Mouse (Mus musculus): ENCODE measurements around the gene Ffar4. TPM values are rescaled to one million over a fixed set of nuclear protein-coding genes. Genes with fewer than 3 reads are reported as not detected.

Gene Ffar4
- total and polyA plus RNA-seq, 3 experiments = not detected

DNA sequence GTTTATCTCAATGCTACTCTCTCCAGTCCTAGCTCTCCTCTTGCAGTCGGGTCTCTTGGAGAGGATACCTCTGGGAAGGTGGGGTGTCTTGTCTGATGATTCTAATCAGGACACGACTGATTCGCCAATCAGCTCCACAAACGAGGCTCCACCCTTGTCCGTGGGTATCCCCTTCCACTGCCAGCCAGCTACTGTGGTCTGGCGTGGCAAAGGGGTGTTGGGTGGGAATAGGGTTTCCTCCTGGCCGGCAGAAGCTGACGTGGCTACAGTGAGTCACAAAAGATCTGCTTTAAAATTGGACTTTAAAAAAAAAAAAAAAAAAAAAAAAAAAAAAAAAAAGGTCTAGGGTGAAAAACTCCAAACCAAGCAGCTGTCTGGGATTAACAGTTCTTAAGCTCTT, 14.2 kb downstream of the Ffar4 start:
- Histone ChIP-seq H3K4me3 (ENCODE audit: low read depth, low read length) (no peak overlapping the region), H3K27me3 (ENCODE audit: insufficient read depth, low read length) (0 out of 2 replicates have a peak, but pooled peaks cover 2% of the 10 kb centered on the region), H3K36me3 (replicated peaks) (no peaks in the 10 kb centered on the region), H3K9me3 (replicated peaks) (no peaks in the 10 kb centered on the region), H3K4me1 (ENCODE audit: insufficient read depth, low read depth, low read length) (no peaks in the 10 kb centered on the region)
- TF ChIP-seq GATA2 (IDR thresholded peaks at IDR 0.05; ENCODE audit: borderline replicate concordance, low read depth, low read length) = no peak
- TF ChIP-seq GATA1 (IDR thresholded peaks at IDR 0.05; ENCODE audit: borderline replicate concordance, low read length) = no peak
- TF ChIP-seq POLR2AphosphoS5 (IDR thresholded peaks at IDR 0.05; ENCODE audit: insufficient replicate concordance, low read depth, low read length) = no peak
- TF ChIP-seq CTCF (IDR thresholded peaks at IDR 0.05; ENCODE audit: low read depth, low read length) = no peak
- TF ChIP-seq TAL1 (conservative IDR thresholded peaks at IDR 0.05; ENCODE audit: low read depth, low read length) = no peak
- ATAC-seq (ENCODE audit: extremely low read depth, insufficient number of reproducible peaks, low FRiP score, poor library complexity, severe bottlenecking) (no peak), DNase-seq (ENCODE audit: low spot score) (no peak)

DNA sequence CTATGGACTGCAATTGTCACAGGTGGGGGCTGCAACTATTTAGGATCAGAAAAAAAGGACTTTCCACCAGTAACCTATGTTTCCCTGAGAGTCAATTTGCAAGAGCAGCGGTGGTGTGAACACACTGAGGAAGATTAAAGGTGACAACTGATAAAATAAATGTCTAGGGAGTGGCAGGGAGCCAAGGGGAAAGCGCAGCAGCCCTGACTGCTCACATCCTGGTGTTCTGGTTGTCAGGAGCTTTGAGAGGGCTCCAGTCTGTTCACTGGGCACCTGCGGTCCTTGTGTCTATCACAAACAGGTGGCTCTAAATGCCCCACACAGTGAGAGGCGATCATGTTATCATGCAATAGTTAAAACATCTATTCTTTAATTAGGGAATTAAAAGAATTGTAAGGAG, 15.7 kb downstream of the Ffar4 start:
- H3K4me1 ChIP-seq (ENCODE audit: insufficient read depth, low read depth, low read length) = no peaks in the 10 kb centered on the region
- TF ChIP-seq GATA1 (IDR thresholded peaks at IDR 0.05; ENCODE audit: borderline replicate concordance, low read length) = no peak
- TF ChIP-seq CTCF (IDR thresholded peaks at IDR 0.05; ENCODE audit: low read depth, low read length) = no peak
- TF ChIP-seq TAL1 (conservative IDR thresholded peaks at IDR 0.05; ENCODE audit: low read depth, low read length) = no peak
- no peak for TF ChIP-seq GATA2 (IDR thresholded peaks at IDR 0.05; ENCODE audit: borderline replicate concordance, low read depth, low read length)
- no peak for TF ChIP-seq POLR2AphosphoS5 (IDR thresholded peaks at IDR 0.05; ENCODE audit: insufficient replicate concordance, low read depth, low read length)
- H3K4me3 ChIP-seq (ENCODE audit: low read depth, low read length) = no peak overlapping the region
- no peak for DNase-seq (ENCODE audit: low spot score)
- H3K27me3 ChIP-seq (ENCODE audit: insufficient read depth, low read length) = 0 out of 2 replicates have a peak, but pooled peaks cover 2% of the 10 kb centered on the region
- H3K9me3 ChIP-seq (replicated peaks) = no peaks in the 10 kb centered on the region
- H3K36me3 ChIP-seq (replicated peaks) = no peaks in the 10 kb centered on the region
- no peak for ATAC-seq (ENCODE audit: extremely low read depth, insufficient number of reproducible peaks, low FRiP score, poor library complexity, severe bottlenecking)

DNA sequence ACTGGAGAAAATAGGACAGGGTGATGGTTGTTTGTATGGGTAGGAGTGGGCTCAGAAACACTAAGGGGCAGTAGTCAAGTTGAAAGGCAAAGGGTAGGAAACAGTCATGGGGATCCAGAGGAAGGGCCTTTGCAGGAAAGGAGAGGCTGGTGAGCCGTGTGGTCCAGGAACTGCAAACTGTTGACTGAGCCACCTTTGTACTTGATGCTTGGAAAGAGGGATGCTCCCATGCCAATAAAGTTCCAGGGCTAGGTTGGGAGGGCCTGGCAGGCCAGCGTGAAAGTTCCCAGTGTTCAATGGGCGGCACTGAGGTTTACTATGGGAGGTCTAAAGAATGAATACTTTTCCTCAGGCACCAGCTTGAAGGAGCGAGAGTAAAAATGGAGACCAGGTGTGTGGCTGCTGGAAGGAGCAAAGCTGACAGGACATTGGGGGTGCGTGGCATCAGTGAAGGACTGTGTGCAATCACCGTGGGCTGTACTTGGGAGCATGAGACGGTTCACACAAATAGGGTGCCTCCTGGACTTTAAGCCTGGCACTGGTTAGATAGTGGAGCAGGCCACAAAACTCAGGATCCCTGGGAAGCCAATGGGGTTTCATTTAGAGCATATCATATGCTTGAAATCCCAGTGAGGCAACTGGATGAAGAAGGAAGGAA, 18.1 kb downstream of the Ffar4 start:
- Histone ChIP-seq H3K9me3 (replicated peaks) (no peaks in the 10 kb centered on the region), H3K4me3 (ENCODE audit: low read depth, low read length) (no peak overlapping the region), H3K4me1 (ENCODE audit: insufficient read depth, low read depth, low read length) (no peaks in the 10 kb centered on the region), H3K27me3 (ENCODE audit: insufficient read depth, low read length) (peaks cover 7% of the 10 kb centered on the region), H3K36me3 (replicated peaks) (no peaks in the 10 kb centered on the region)
- DNase-seq (ENCODE audit: low spot score) (no peak), ATAC-seq (ENCODE audit: extremely low read depth, insufficient number of reproducible peaks, low FRiP score, poor library complexity, severe bottlenecking) (no peak)
- TF ChIP-seq TAL1 (conservative IDR thresholded peaks at IDR 0.05; ENCODE audit: low read depth, low read length) = no peak
- no peak for TF ChIP-seq POLR2AphosphoS5 (IDR thresholded peaks at IDR 0.05; ENCODE audit: insufficient replicate concordance, low read depth, low read length)
- TF ChIP-seq GATA2 (IDR thresholded peaks at IDR 0.05; ENCODE audit: borderline replicate concordance, low read depth, low read length) = no peak
- no peak for TF ChIP-seq CTCF (IDR thresholded peaks at IDR 0.05; ENCODE audit: low read depth, low read length)
- TF ChIP-seq GATA1 (IDR thresholded peaks at IDR 0.05; ENCODE audit: borderline replicate concordance, low read length) = no peak

DNA sequence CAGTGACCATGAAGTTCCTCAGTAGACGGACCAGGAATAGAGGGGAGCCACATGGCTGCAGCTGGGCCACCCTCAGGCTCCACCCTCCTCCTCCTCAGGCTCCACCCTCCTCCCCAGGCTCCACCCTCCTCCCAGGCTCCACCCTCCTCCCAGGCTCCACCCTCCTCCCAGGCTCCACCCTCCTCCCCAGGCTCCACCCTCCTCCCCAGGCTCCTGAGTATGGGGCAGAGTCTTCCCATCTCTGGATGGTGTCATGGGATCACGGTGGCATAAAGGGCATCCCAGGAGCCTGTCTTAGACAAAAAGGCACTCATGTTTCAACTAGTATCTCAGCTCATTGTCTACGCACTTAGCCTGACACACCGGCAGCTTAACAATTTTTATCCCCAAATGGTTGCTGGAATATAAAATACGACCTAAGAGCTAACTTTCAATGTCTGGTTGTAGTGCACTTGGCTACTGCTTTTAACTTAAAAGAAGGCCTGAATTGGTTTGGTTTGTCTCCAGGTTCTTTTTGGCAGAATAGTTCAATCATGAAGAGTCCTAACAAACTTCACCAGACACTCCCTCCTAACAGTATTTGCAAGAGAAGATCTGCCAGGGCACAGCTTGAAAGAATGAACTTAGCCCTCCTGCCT, 23.4 kb downstream of the Ffar4 start:
- ATAC-seq (ENCODE audit: extremely low read depth, insufficient number of reproducible peaks, low FRiP score, poor library complexity, severe bottlenecking) (no peak), DNase-seq (ENCODE audit: low spot score) (no peak)

DNA sequence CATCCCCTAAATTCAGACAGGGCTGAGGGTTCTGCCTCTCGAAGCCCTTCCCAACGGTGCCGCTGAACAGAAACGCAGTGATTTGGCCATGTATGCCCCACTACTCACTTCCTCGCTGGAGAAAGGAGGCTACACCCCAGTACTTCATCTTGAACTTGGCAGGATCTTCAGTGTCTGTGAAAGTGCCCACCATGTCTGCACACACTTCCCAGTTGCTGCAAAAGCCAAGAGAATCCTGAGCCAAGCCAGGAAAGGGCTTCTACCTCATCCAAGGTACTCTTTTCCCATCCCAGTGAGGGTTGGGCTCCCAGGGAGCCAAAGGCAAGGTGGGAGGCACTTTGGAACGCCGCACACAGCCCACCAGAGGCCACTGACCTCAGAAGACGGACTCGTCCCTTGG, 27.1 kb downstream of the Ffar4 start:
- DNase-seq (ENCODE audit: low spot score) = no peak
- no peak overlapping the region for H3K4me3 ChIP-seq (ENCODE audit: low read depth, low read length)
- H3K9me3 ChIP-seq (replicated peaks) = no peaks in the 10 kb centered on the region
- no peaks in the 10 kb centered on the region for H3K36me3 ChIP-seq (replicated peaks)
- peaks cover 13% of the 10 kb centered on the region; the same call in 1 of the 2 replicates for H3K27me3 ChIP-seq (ENCODE audit: insufficient read depth, low read length)
- H3K4me1 ChIP-seq (ENCODE audit: insufficient read depth, low read depth, low read length) = no peaks in the 10 kb centered on the region
- TF ChIP-seq CTCF (IDR thresholded peaks at IDR 0.05; ENCODE audit: low read depth, low read length) = no peak
- TF ChIP-seq GATA2 (IDR thresholded peaks at IDR 0.05; ENCODE audit: borderline replicate concordance, low read depth, low read length) = no peak
- no peak for TF ChIP-seq TAL1 (conservative IDR thresholded peaks at IDR 0.05; ENCODE audit: low read depth, low read length)
- no peak for TF ChIP-seq GATA1 (IDR thresholded peaks at IDR 0.05; ENCODE audit: borderline replicate concordance, low read length)
- no peak for TF ChIP-seq POLR2AphosphoS5 (IDR thresholded peaks at IDR 0.05; ENCODE audit: insufficient replicate concordance, low read depth, low read length)
- ATAC-seq (ENCODE audit: extremely low read depth, insufficient number of reproducible peaks, low FRiP score, poor library complexity, severe bottlenecking) = no peak

More for the DNA sequence above, 23.4 kb downstream of the Ffar4 start:
- TF ChIP-seq TAL1 (conservative IDR thresholded peaks at IDR 0.05; ENCODE audit: low read depth, low read length) (no peak), GATA2 (IDR thresholded peaks at IDR 0.05; ENCODE audit: borderline replicate concordance, low read depth, low read length) (no peak), POLR2AphosphoS5 (IDR thresholded peaks at IDR 0.05; ENCODE audit: insufficient replicate concordance, low read depth, low read length) (no peak)
- H3K36me3 ChIP-seq (replicated peaks) = no peaks in the 10 kb centered on the region
- H3K4me3 ChIP-seq (ENCODE audit: low read depth, low read length) = no peak overlapping the region
- H3K27me3 ChIP-seq (ENCODE audit: insufficient read depth, low read length) = peaks cover 18% of the 10 kb centered on the region
- H3K4me1 ChIP-seq (ENCODE audit: insufficient read depth, low read depth, low read length) = no peaks in the 10 kb centered on the region
- H3K9me3 ChIP-seq (replicated peaks) = no peaks in the 10 kb centered on the region

DNA sequence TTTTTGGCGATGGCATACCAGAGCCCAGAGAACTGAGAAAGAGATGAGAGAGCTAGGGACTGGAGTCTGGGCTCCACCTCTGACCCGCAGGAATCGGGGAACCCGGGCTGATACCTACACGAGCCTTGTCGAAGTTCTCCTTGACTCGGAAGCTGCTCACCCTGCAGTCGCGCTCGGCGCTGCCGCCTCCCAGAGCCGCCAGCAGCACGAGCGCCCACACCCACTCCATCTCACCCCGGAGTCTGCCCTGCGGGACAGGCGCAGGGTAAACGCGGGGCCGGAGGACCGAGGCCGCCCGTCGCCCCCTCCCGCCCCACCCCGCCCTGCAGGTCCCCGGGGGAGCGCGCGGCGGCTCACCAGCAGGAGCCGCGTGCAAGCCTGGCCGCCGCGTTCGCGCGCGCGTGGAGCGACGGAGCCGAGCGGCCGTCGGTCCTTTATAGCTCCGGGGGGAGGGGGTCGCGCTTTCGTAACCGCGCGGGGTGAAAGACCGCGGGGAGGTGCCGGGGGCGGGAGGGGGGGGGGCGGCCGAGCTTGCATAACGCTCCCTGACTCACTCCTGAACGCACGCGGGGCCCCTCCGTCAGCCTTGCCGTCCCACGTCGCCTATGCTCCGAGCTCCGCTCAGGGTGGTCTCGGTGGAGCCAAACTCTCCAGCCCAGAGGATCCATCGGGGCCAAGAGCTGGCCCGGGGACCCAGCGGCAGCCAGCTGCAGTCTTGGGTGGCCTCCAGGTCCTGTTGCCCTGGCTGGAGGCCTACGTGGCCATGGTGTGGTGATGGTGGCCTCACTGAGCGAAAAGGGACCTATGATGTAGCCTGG, 27.7 kb downstream of the Ffar4 start:
- DNase-seq (ENCODE audit: low spot score) (no peak), ATAC-seq (ENCODE audit: extremely low read depth, insufficient number of reproducible peaks, low FRiP score, poor library complexity, severe bottlenecking) (no peak)
- TF ChIP-seq CTCF (IDR thresholded peaks at IDR 0.05; ENCODE audit: low read depth, low read length) = no peak
- TF ChIP-seq GATA1 (IDR thresholded peaks at IDR 0.05; ENCODE audit: borderline replicate concordance, low read length) = no peak
- TF ChIP-seq TAL1 (conservative IDR thresholded peaks at IDR 0.05; ENCODE audit: low read depth, low read length) = no peak
- TF ChIP-seq POLR2AphosphoS5 (IDR thresholded peaks at IDR 0.05; ENCODE audit: insufficient replicate concordance, low read depth, low read length) = no peak
- TF ChIP-seq GATA2 (IDR thresholded peaks at IDR 0.05; ENCODE audit: borderline replicate concordance, low read depth, low read length) = no peak
- no peak overlapping the region for H3K4me3 ChIP-seq (ENCODE audit: low read depth, low read length)
- H3K4me1 ChIP-seq (ENCODE audit: insufficient read depth, low read depth, low read length) = no peaks in the 10 kb centered on the region
- H3K36me3 ChIP-seq (replicated peaks) = no peaks in the 10 kb centered on the region
- no peaks in the 10 kb centered on the region for H3K9me3 ChIP-seq (replicated peaks)
- peaks cover 13% of the 10 kb centered on the region; the same call in 1 of the 2 replicates for H3K27me3 ChIP-seq (ENCODE audit: insufficient read depth, low read length)

Data from G1E (cell line).